Mouse (Mus musculus): ENCODE results near the gene Tgfbr3. TPM values are rescaled to one million over a fixed set of nuclear protein-coding genes. Genes with fewer than 3 reads are reported as not detected.

Gene Tgfbr3
- polyA plus RNA-seq, 1 experiment: 7.5 TPM

- Histone ChIP-seq H3K36me3 (ENCODE audit: control insufficient read depth, insufficient read depth, low read length) (no peaks in the 10 kb centered on the region), H3K27ac (ENCODE audit: insufficient read depth, low read depth, low read length) (no peak overlapping the region), H3K4me3 (ENCODE audit: low read depth, low read length) (no peak overlapping the region), H3K27me3 (ENCODE audit: control insufficient read depth, insufficient read depth, low read length) (no peaks in the 10 kb centered on the region), H3K4me1 (ENCODE audit: control insufficient read depth, insufficient read depth, insufficient read length, low read length) (peaks cover 2% of the 10 kb centered on the region; the same call in 1 of the 2 replicates)
- WGBS: 71% methylated on average over 4 of the region's 4 CpGs
- TF ChIP-seq CTCF (IDR thresholded peaks at IDR 0.05; ENCODE audit: extremely low read depth, insufficient read length, insufficient replicate concordance, low read depth, low read length): no peak
- TF ChIP-seq POLR2A (IDR thresholded peaks at IDR 0.05; ENCODE audit: low read depth, low read length): no peak
Observed at GRCm38 (mm10) chr5:107242993-107243392, 46.4 kb downstream of the Tgfbr3 start.

- TF ChIP-seq POLR2A (IDR thresholded peaks at IDR 0.05; ENCODE audit: low read depth, low read length): no peak
- TF ChIP-seq CTCF (IDR thresholded peaks at IDR 0.05; ENCODE audit: extremely low read depth, insufficient read length, insufficient replicate concordance, low read depth, low read length): no peak
- H3K36me3 ChIP-seq (ENCODE audit: control insufficient read depth, insufficient read depth, low read length): no peaks in the 10 kb centered on the region
- H3K4me1 ChIP-seq (ENCODE audit: control insufficient read depth, insufficient read depth, insufficient read length, low read length): peaks cover 4% of the 10 kb centered on the region; the same call in 1 of the 2 replicates
- no peak overlapping the region for H3K27ac ChIP-seq (ENCODE audit: insufficient read depth, low read depth, low read length)
- H3K27me3 ChIP-seq (ENCODE audit: control insufficient read depth, insufficient read depth, low read length): no peaks in the 10 kb centered on the region
- no peak overlapping the region for H3K4me3 ChIP-seq (ENCODE audit: low read depth, low read length)
- 27% methylated on average over 1 of the region's 1 CpGs for WGBS
Observed at GRCm38 (mm10) chr5:107240276-107240675, 49.2 kb downstream of the Tgfbr3 start.

DNA sequence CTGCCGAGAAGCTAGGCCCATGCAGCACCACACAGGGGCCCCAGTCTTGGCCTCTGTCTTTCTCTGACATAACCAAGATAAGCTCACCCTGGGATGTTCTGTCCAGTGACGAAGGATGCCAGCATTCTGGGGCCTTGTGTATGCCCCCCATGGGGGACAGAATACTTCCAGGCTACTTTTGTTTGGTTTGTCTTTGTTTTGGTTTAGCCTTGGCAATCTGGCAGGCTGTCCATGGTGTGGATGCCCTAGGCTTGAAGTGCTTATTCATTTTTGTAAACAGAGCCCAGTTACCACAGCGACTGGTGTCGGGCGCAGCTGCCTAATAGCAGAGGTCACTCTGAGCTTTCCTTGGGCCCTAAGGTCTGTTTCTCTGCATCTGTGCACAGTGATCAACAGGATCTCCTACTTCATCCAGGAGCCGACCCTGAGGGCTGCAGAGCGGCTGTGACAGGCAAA, 51.4 kb downstream of the Tgfbr3 start:
- H3K4me1 ChIP-seq (ENCODE audit: control insufficient read depth, insufficient read depth, insufficient read length, low read length): peaks cover 5% of the 10 kb centered on the region; the same call in 1 of the 2 replicates
- TF ChIP-seq CTCF (IDR thresholded peaks at IDR 0.05; ENCODE audit: extremely low read depth, insufficient read length, insufficient replicate concordance, low read depth, low read length) (no peak), POLR2A (IDR thresholded peaks at IDR 0.05; ENCODE audit: low read depth, low read length) (no peak)
- H3K27me3 ChIP-seq (ENCODE audit: control insufficient read depth, insufficient read depth, low read length): no peaks in the 10 kb centered on the region
- H3K27ac ChIP-seq (ENCODE audit: insufficient read depth, low read depth, low read length): no peak overlapping the region
- no peaks in the 10 kb centered on the region for H3K36me3 ChIP-seq (ENCODE audit: control insufficient read depth, insufficient read depth, low read length)
- 74% methylated on average over 7 of the region's 7 CpGs for WGBS
- H3K4me3 ChIP-seq (ENCODE audit: low read depth, low read length): no peak overlapping the region

- H3K4me3 ChIP-seq (ENCODE audit: low read depth, low read length): no peak overlapping the region
- peaks cover 5% of the 10 kb centered on the region; the same call in 1 of the 2 replicates for H3K4me1 ChIP-seq (ENCODE audit: control insufficient read depth, insufficient read depth, insufficient read length, low read length)
- H3K27me3 ChIP-seq (ENCODE audit: control insufficient read depth, insufficient read depth, low read length): no peaks in the 10 kb centered on the region
- TF ChIP-seq POLR2A (IDR thresholded peaks at IDR 0.05; ENCODE audit: low read depth, low read length): no peak
- TF ChIP-seq CTCF (IDR thresholded peaks at IDR 0.05; ENCODE audit: extremely low read depth, insufficient read length, insufficient replicate concordance, low read depth, low read length): no peak
- no peak overlapping the region for H3K27ac ChIP-seq (ENCODE audit: insufficient read depth, low read depth, low read length)
- WGBS: 42% methylated on average over 6 of the region's 6 CpGs
- no peaks in the 10 kb centered on the region for H3K36me3 ChIP-seq (ENCODE audit: control insufficient read depth, insufficient read depth, low read length)
Observed at GRCm38 (mm10) chr5:107236975-107237374, 52.5 kb downstream of the Tgfbr3 start.

GRCm38 (mm10) chr5:107236039-107236438, 53.4 kb downstream of the Tgfbr3 start:
- H3K36me3 ChIP-seq (ENCODE audit: control insufficient read depth, insufficient read depth, low read length): no peaks in the 10 kb centered on the region
- TF ChIP-seq CTCF (IDR thresholded peaks at IDR 0.05; ENCODE audit: extremely low read depth, insufficient read length, insufficient replicate concordance, low read depth, low read length): no peak
- TF ChIP-seq POLR2A (IDR thresholded peaks at IDR 0.05; ENCODE audit: low read depth, low read length): no peak
- H3K27ac ChIP-seq (ENCODE audit: insufficient read depth, low read depth, low read length): peak overlapping the region; percentile 18; the same call in 1 of the 2 replicates
- no peaks in the 10 kb centered on the region for H3K27me3 ChIP-seq (ENCODE audit: control insufficient read depth, insufficient read depth, low read length)
- H3K4me3 ChIP-seq (ENCODE audit: low read depth, low read length): no peak overlapping the region
- WGBS: 90% methylated on average over 5 of the region's 5 CpGs
- peaks cover 5% of the 10 kb centered on the region; the same call in 1 of the 2 replicates for H3K4me1 ChIP-seq (ENCODE audit: control insufficient read depth, insufficient read depth, insufficient read length, low read length)

DNA sequence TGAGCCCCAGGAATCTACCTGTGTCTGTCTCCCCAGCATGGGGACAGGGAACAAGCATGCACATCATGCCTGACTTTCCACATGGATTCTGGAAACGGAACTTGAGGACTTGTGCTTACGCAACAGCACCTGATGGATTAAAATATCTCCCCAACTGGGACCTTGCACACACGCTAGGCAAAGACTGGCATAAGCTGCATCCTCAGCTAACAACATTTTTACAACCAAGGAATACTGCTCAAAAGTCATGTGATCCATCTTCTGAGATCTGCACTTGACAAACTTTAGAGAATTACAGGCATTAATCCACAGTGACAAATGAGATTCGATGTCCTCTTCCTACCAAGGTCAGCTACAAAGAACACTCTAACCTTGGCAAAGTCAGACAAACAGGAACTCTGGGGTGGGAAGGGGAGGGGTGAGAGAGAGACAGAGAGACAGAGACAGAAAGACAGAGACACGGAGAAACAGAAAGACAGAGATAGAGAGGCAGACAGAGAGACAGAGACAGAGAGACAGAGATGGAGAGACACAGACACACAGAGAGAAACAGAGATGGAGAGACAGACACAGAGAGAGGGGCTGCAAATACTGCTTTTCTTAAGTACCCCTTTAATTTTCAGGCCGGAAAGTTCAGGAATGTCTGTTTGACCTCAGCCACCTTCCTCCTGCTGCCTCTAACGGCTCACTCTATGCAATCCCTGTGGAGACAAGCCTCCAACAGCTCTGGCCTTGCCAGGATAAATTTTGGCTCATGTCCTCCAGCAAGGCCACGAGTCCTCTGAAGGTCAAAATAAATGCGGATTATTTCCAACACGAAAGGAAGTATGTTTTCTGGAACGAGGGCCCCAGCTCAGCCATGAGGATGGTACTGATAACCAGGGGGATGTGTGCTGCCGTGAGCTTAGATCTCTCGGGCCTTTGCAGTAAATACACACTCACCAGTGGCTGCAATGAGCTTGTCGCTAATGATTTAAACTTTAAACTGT, 55.8 kb downstream of the Tgfbr3 start:
- TF ChIP-seq CTCF (IDR thresholded peaks at IDR 0.05; ENCODE audit: extremely low read depth, insufficient read length, insufficient replicate concordance, low read depth, low read length) (no peak), POLR2A (IDR thresholded peaks at IDR 0.05; ENCODE audit: low read depth, low read length) (no peak)
- H3K27me3 ChIP-seq (ENCODE audit: control insufficient read depth, insufficient read depth, low read length): no peaks in the 10 kb centered on the region
- no peak overlapping the region for H3K4me3 ChIP-seq (ENCODE audit: low read depth, low read length)
- peak overlapping the region; percentile 27 for H3K27ac ChIP-seq (ENCODE audit: insufficient read depth, low read depth, low read length)
- WGBS: 72% methylated on average over 14 of the region's 14 CpGs
- no peaks in the 10 kb centered on the region for H3K36me3 ChIP-seq (ENCODE audit: control insufficient read depth, insufficient read depth, low read length)
- peaks cover 3% of the 10 kb centered on the region; the same call in 1 of the 2 replicates for H3K4me1 ChIP-seq (ENCODE audit: control insufficient read depth, insufficient read depth, insufficient read length, low read length)

- H3K4me1 ChIP-seq (ENCODE audit: control insufficient read depth, insufficient read depth, insufficient read length, low read length): no peaks in the 10 kb centered on the region
- H3K36me3 ChIP-seq (ENCODE audit: control insufficient read depth, insufficient read depth, low read length): no peaks in the 10 kb centered on the region
- no peak overlapping the region for H3K27ac ChIP-seq (ENCODE audit: insufficient read depth, low read depth, low read length)
- H3K27me3 ChIP-seq (ENCODE audit: control insufficient read depth, insufficient read depth, low read length): no peaks in the 10 kb centered on the region
- no peak for TF ChIP-seq CTCF (IDR thresholded peaks at IDR 0.05; ENCODE audit: extremely low read depth, insufficient read length, insufficient replicate concordance, low read depth, low read length)
- TF ChIP-seq POLR2A (IDR thresholded peaks at IDR 0.05; ENCODE audit: low read depth, low read length): no peak
- WGBS: 79% methylated on average over 6 of the region's 6 CpGs
- H3K4me3 ChIP-seq (ENCODE audit: low read depth, low read length): no peak overlapping the region
Observed at GRCm38 (mm10) chr5:107230189-107230588, 59.2 kb downstream of the Tgfbr3 start.

All from small intestine, adult 2 months (tissue).